Mouse (Mus musculus): Measurements from ENCODE around the gene Osr1.

The Osr1 gene

DNA sequence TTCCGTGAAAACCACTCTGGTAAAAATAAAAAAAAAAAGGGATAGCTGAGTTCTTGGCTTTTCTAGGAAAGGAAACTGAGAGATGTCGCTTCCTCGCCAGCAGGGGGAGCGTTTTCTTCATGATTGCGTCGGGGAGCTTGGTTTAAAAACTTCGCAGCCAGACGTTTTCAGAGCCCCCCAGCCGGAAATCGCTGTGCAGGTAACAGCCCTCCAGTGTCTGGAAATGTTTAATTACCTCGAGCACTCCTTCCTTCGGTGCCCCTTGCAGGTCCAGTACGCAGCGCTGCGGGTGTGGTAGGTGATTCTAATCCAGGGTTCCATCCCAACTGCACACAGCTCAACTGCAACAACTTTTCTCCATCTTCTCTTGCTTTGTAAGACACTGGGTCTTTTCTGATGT lies at the start of gene Osr1:
Gene Osr1, plus strand, starts transcription at position 146 of the 400 bp plus-strand sequence.
- in situ Hi-C loops (cut with MboI; ENCODE audit: unreplicated experiment in 2 of 2) = loop anchor here (5.0 to 10.0 kb wide), 3 partner anchors 505 to 867 kb away; no protein-coding TSS in a partner anchor

DNA sequence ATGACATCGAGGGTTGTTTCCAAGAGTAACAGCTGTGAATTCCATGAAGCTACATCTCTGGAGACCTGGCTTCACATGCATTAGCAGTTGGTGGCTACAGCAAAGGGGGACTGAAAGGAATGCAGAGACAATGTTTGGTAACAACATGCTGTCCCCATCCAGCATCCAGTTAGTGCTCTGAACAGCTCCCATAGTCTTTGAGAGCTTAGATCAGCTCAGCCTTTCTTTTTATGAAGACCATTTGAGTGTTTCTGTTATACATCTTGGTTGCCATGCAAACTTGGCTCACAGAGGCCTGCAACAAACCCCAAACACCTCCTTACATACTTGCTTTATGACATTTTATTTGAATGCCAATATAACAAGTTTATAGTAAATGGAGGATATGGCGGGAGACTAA lies 19.6 kb upstream of the Osr1 start:
- in situ Hi-C loops (cut with MboI; ENCODE audit: unreplicated experiment in 2 of 2) = no loop called here

DNA sequence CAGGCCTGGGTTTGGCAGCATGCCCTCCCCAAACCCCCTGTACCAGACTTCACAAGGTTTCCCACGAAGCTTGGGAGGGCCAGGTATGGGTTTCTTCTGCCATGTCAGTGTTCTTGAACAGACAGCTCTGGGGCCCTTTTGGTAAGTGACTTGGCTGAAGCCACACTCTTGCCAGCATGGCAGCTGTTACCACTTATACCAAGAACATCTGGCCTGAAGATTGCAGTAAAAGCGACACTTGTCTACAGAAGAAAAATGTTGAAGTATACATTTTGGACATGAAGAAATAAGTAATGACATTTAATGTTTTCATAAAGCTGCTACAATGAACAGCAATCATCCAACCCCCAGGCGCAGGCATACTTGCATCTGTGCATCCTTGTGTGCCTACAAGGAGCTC lies 5.0 kb upstream of the Osr1 start:
- in situ Hi-C loops (cut with MboI; ENCODE audit: unreplicated experiment in 2 of 2) = loop anchor here (5.0 to 10.0 kb wide), 2 partner anchors 500 to 872 kb away; no protein-coding TSS in a partner anchor

GRCm38 (mm10) chr12:9570496-9570995 lies 630 bp downstream of the Osr1 start:
- in situ Hi-C loops (cut with MboI; ENCODE audit: unreplicated experiment in 2 of 2) = loop anchor here in 1 of 2 experiments (10.0 kb wide), 1 partner anchor 516 kb away; no protein-coding TSS in a partner anchor

GRCm38 (mm10) chr12:9571276-9571940 lies 1.5 kb downstream of the Osr1 start:
- in situ Hi-C loops (cut with MboI; ENCODE audit: unreplicated experiment in 2 of 2) = loop anchor here in 1 of 2 experiments (10.0 kb wide), 1 partner anchor 517 kb away; no protein-coding TSS in a partner anchor

GRCm38 (mm10) chr12:9572022-9572421 lies 2.1 kb downstream of the Osr1 start:
- in situ Hi-C loops (cut with MboI; ENCODE audit: unreplicated experiment in 2 of 2) = loop anchor here in 1 of 2 experiments (10.0 kb wide), 1 partner anchor 517 kb away; no protein-coding TSS in a partner anchor

DNA sequence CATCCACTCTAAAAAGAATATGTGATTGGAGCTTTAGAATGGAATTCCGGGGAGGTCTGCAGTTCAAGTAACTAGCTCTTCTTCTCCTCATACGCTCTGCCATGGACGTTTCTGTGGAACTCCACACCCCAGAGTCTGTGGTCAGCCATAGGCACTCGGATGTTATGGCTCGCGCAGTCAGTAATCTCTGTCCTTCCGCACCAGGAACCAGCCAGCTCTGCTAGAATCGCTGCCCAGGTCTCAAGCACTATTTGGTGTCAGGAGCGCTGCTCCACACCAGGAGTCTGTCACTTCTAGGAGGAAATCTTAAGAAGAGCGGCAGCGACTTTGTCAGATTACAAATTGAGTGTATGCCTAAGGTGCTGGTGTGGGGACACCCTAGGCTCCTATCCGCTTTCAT lies 3.8 kb downstream of the Osr1 start:
- in situ Hi-C loops (cut with MboI; ENCODE audit: unreplicated experiment in 2 of 2) = loop anchor here in 1 of 2 experiments (10.0 kb wide), 1 partner anchor 519 kb away; no protein-coding TSS in a partner anchor

- in situ Hi-C loops (cut with MboI; ENCODE audit: unreplicated experiment in 2 of 2) = loop anchor here in 1 of 2 experiments (10.0 kb wide), 1 partner anchor 520 kb away; no protein-coding TSS in a partner anchor
Measured at GRCm38 (mm10) chr12:9574244-9574871, 4.4 kb downstream of the Osr1 start.

DNA sequence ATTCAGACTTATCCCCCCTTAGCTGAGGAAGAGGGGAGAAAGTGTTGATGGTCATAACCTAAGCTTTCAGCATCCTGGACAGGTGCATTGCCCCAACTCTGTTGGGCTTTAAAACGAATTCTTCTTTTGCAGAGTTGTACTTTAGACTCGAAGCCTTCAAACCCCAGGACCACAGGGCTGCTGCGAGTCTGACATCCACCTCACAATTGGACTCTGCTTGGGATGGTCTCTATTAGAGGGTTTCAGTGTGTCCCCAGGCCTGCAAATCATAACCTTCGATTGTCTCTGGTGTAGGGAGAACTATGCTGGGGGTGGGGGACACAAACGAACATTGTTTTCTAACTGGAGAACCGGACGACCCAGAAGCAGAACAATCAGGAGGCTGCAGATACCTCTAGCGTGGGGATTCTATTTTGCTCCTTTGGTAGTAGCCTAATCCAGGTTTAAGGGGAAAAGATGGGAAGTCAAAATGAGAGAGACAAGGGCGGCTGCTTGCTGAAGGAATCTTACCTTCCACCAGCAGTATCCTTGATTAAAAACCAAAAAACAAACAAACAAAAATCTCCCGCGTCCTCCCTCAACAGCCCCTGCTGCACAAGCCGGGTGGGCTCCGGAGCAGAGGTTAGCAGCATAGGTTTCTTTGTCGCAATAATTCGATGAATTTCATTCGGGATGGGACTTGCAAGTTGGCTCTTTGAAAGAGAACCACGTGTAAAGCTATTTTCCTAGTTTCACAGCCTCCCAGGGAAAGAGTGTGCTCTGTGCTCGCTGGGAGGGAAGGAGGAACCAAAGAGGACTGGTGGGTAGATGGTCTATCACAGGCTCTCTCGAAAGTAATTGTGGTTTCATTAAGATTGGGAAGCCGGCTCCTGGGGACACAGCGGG lies 5.5 kb downstream of the Osr1 start:
- in situ Hi-C loops (cut with MboI; ENCODE audit: unreplicated experiment in 2 of 2) = loop anchor here in 1 of 2 experiments (10.0 kb wide), 1 partner anchor 521 kb away; no protein-coding TSS in a partner anchor

DNA sequence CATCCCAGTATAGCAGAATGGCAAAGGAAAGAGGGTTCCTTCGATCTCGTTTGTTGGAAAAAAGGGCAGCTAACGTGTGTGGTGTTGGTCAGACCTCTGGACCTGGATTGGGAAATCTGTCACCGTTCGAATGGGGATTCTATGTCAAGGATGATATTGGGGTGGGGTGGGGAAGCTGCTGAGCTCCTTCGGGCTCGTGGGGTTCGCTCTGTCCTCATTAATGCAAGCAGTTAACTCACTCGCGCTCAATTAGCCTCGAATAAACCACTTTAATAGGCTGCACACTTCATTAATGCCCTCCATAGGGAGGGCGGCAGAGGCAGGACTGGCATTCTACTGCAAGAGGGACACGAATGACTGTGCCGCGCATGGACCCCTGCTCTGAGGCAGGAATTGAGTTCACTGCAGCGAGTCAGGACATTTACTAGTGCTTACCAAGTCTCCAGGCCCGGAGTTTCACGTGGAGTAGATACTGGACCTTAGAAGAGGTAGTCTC lies 6.2 kb downstream of the Osr1 start:
- in situ Hi-C loops (cut with MboI; ENCODE audit: unreplicated experiment in 2 of 2) = loop anchor here in 1 of 2 experiments (10.0 kb wide), 1 partner anchor 521 kb away; no protein-coding TSS in a partner anchor

DNA sequence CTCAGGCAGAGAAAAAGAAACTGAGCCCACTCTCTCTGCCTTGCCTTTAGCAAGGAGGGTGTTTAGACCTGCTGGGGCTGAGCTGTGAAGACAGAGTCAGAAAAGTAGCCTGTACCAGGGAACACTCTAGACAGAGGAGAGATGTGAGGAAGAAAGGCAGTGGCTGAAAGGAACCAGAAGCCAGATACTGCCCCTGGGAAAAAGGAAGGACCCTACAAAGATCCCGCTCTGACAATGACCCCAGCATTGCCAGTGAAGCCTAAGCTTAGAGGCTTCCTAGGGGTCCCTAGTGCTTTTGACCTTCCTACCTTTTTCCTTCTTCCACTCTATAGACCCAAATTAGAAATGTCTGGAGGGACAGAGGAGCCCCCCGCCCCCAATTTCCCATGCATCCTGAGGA lies 7.7 kb downstream of the Osr1 start:
- in situ Hi-C loops (cut with MboI; ENCODE audit: unreplicated experiment in 2 of 2) = loop anchor here in 1 of 2 experiments (10.0 kb wide), 1 partner anchor 523 kb away; no protein-coding TSS in a partner anchor

DNA sequence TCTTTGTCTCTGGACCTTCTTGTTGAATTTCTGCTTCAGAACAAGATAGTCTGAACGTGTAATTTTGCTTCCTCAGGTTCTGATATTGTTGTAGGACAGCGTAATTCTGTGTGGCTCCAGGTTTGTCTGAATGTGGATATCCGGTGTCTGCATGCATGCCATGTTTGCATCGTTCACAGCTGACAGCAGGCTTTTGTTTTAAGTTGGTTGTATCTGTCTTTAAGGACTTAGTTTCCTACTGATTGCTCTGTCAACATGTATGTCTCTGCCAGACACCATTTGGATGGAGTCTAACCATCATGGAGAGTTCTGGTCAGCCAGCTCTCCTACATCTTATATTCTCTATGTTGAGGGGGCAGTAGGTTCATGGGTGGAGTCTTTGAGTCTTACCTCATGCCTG lies 8.7 kb downstream of the Osr1 start:
- in situ Hi-C loops (cut with MboI; ENCODE audit: unreplicated experiment in 2 of 2) = loop anchor here in 1 of 2 experiments (10.0 kb wide), 1 partner anchor 524 kb away; no protein-coding TSS in a partner anchor

DNA sequence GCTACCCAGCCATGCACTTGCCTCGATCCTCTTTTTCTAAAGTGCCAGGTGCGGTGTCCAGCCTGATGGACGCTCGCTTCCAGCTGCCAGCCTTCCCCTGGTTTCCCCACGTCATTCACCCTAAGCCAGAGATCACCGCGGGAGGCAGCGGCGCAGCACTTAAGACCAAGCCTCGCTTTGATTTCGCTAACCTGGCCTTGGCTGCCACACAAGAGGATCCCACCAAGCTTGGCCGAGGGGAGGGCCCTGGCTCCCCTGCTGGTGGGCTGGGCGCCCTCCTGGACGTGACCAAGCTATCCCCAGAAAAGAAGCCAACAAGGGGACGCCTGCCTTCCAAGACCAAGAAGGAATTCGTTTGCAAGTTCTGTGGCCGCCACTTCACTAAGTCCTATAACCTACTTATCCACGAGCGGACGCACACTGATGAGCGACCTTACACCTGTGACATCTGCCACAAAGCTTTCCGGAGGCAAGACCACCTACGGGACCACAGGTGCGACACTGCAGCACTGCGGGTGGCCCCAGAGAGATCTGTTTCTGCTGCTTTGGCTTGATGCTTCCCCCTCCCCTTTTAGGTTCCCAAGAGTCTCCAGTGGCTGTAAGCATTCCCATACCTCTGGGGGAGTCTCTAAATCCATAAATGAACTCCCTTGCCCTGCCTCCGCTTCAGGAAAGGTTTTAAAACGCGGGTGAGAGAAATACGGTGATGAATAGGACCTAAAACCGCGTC lies 9.6 kb downstream of the Osr1 start:
- in situ Hi-C loops (cut with MboI; ENCODE audit: unreplicated experiment in 2 of 2) = loop anchor here in 1 of 2 experiments (10.0 kb wide), 1 partner anchor 525 kb away; no protein-coding TSS in a partner anchor

GRCm38 (mm10) chr12:9580041-9580905 lies 10.4 kb downstream of the Osr1 start:
- in situ Hi-C loops (cut with MboI; ENCODE audit: unreplicated experiment in 2 of 2) = no loop called here

- in situ Hi-C loops (cut with MboI; ENCODE audit: unreplicated experiment in 2 of 2) = no loop called here
Measured at GRCm38 (mm10) chr12:9581011-9581410, 11.1 kb downstream of the Osr1 start.

- in situ Hi-C loops (cut with MboI; ENCODE audit: unreplicated experiment in 2 of 2) = no loop called here
Measured at GRCm38 (mm10) chr12:9581506-9581905, 11.6 kb downstream of the Osr1 start.

- in situ Hi-C loops (cut with MboI; ENCODE audit: unreplicated experiment in 2 of 2) = no loop called here
Measured at GRCm38 (mm10) chr12:9582248-9582995, 12.5 kb downstream of the Osr1 start.

DNA sequence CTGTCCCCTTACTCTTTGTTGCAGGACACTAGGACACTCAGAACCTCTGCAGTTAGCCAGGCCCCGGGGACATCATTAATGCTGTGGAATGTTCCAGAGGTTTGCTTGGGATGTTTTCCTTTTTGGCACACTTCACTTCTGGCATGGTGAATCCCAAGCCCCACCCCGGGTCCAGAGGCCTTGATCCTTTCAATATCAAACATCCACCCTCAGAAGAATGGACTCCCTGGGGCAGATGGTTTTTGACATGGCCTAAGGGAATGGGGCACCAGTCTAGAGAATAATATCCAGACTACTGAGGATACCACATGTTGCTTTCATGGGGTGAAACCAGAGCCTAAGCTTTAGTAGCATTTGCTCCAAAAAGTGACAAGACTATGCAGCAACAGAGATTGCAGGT lies 13.5 kb downstream of the Osr1 start:
- in situ Hi-C loops (cut with MboI; ENCODE audit: unreplicated experiment in 2 of 2) = no loop called here
